Mouse (Mus musculus) c-Kit-positive CD71-negative TER-119-negative erythroid progenitor cells, embryonic 14.5 days (primary cell): ENCODE results near the gene Gm16223.

Experiments
- DNase-seq: peaks from one replicate; pipeline ENCODE4 v3.0.0-alpha.2; 2013; ENCODE audit warnings: low read depth

Gm16223 gene

DNA sequence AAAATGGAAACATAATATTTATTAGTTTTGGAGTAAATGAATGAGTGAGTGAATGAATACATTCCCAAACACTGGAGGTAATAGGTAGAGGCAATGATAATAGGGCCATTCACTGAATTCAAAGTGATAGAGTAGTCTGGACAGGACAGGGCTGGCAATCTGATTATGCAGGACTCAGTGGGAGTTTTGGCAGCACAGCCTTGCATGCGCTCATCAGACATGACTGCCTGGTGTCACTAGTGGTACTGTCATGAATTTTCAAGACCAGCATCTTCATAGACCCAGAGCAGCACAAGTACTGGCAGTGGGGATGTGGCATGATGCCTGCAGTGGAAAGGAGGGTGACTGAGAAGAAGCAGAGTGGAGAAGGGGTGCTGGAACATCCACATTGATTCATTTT, 157.1 kb downstream of the Gm16223 start:
- no peak for DNase-seq

DNA sequence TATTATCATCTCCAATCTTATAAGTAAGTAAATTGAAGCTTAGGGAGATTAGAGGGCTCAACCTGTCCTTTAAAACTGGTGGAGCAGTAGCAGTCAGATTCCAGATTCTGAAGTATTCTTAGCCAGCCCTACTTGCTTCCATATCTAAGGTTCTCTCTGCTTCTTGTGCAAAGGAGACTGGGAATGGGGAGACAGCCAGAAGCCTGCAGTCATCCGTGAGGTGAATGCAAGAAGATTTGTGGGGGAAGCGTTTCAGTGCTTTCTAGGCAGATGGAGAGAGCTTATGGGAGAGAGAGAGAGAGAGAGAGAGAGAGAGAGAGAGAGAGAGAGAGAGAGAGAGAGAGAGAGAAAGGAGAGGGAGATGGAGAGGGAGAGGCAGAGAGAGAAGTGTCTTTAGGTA, 160.9 kb downstream of the Gm16223 start:
- no peak for DNase-seq

DNA sequence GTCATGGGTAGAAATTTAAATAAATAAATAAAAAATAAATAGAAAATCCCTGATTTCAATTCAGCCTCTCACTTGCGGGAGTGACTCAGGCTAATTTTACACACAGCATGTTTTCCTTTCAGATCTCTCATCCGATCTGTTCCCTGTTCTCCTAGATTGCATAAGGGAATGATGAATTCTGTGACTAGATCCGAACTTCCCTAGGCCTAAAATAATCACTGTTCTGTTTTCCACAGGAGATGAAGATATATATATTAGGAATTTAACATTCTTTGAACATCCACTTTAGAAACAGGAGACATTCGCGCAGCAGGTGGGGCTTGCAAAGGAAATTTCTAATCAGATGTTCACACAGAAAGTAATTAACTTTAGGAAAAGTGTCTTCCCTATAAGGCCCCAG, 171.5 kb downstream of the Gm16223 start:
- no peak for DNase-seq

DNA sequence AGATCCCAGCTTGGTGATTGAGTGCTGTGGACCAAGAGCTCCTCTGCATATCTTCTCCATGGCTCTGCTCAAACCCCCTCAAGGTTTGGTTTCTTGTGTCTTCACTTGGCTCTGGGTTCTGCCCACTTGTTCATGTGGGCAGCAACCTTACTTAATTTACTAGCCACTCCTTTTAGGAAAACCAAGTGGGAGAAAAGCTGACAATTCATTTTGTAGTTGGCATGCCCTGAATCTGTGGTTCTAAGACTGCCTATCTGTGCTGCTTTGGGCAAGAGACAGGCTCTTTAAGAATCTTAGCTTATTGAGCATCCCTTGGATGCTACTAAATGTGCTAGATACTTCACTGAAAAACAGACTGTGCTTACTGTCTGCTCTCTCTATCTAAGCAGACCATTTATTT, 172.0 kb downstream of the Gm16223 start:
- DNase-seq = no peak

DNA sequence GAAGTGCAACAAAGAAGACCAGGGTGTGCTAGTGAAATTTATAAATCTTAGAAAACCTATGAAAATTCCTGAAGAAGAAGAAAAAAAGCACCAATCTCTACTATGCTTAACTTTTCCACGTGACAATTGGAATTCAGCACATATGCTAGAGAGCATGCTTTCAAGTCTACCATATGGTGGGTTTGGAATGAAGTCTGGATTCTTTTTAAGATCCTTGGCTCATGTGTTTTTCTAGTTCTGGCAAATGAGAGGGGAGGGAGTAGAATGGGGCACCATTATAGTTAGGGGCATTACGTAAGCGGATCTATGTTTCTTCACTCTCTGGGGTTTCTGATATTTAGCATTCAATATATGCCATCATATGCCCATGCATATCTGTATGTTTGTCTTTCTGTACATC, 182.6 kb downstream of the Gm16223 start:
- no peak for DNase-seq
